ENCODE assay signal across 9 mouse cellular contexts in the genomic region with DNA sequence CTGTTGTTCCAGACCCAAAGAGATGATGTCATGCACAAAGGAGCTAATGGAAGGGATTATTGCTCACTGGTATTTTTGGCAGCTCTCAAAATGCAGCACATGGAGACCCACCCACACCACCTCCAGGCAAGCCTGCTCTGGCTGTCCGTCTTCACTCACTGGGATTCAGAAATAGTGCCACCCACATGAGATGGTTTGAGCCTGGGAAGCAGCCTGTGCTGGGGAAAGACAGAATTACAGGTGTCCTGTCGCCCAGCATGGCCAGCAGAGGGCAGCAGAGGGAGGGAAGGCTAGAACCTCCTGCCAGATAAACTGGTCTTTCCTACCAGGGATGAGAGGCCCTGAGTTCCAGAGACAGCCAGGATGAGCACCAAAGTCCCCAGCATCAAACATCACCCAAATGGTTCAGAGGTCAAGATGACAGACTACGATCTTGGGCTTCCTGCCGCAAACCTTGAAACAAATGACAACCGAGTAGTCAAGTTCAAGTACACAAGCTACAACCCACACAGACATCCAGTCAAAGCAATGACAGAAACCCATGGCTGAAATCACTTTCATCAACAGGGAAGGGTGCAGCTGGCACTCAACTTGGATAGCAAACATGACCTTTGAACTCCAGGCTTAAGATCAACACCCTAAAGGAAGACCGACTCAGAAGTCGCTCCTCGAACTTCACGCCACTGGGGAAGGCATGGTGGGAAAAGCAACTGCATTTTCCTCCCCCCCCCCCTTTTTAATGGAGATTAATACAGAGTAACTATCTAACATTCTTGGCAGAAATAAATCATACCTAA. TPM values are rescaled to one million over a fixed set of nuclear protein-coding genes. Genes with fewer than 3 reads are reported as not detected.
A peak's percentile ranks its signal among the peaks of the same experiment; 100 is the strongest.
DNase-seq lines count a peak whose midpoint lies in the region; ATAC-seq and TF ChIP-seq lines count a peak whose summit lies in the region.
"Had no signal": no experiment of that assay in that cellular context is flagged by ENCODE, and none has a peak within 500 bp of the region (broad histone marks: within the 10 kb centered on the region; RNA-seq: fewer than 3 reads in every experiment).

No protein-coding gene starts in this region.

- H3K4me1 ChIP-seq in ES-E14 (ENCODE audit: control insufficient read depth in 2 of 2, insufficient read depth in 2 of 2, low read length in 2 of 2, poor library complexity in 1 of 2), result peaks cover 0 to 8% of the 10 kb centered on the region in 2 experiments; a peak in 1 of 4 replicates
- H3K4me1 ChIP-seq in embryonic facial prominence, embryonic 11.5 days (ENCODE audit: control insufficient read depth, insufficient read depth, low read length), result no peaks in the 10 kb centered on the region
- no peaks in the 10 kb centered on the region; the same call in 1 of the 2 replicates for H3K4me1 ChIP-seq in heart, embryonic 10.5 days

- H3K36me3 ChIP-seq in ES-E14 (ENCODE audit: control insufficient read depth, insufficient read depth, low read length, poor library complexity, severe bottlenecking), result no peaks in the 10 kb centered on the region
- no peaks in the 10 kb centered on the region for H3K36me3 ChIP-seq in embryonic facial prominence, embryonic 11.5 days (replicated peaks; ENCODE audit: control insufficient read depth, insufficient read depth, low read depth, low read length)
- no peaks in the 10 kb centered on the region for H3K36me3 ChIP-seq in heart, embryonic 10.5 days

- in situ Hi-C loops in ES-E14 (cut with MboI; ENCODE audit: low sequenced_read_pairs in 2 of 2, unreplicated experiment in 2 of 2), result loop anchor here in 1 of 2 experiments (25.0 kb wide), 1 partner anchor 184 kb away; the partner anchor contains the start of genes Lipt1 and Tsga10

- 69% methylated on average over 9 of the region's 9 CpGs for WGBS in embryonic facial prominence, embryonic 11.5 days
- 67% methylated on average over 9 of the region's 9 CpGs for WGBS in heart, embryonic 10.5 days

- H3K4me3 ChIP-seq in ES-E14 (ENCODE audit: insufficient read depth in 1 of 2, low read depth in 1 of 2, low read length in 2 of 2, poor library complexity in 1 of 2, severe bottlenecking in 1 of 2), result no peak overlapping the region
- no peak overlapping the region for H3K4me3 ChIP-seq in embryonic facial prominence, embryonic 11.5 days (ENCODE audit: low read depth, low read length)
- H3K4me3 ChIP-seq in heart, embryonic 10.5 days, result no peak overlapping the region
- H3K4me3 ChIP-seq: myocyte had no signal

- H3K9me3 ChIP-seq in ES-E14 (ENCODE audit: control insufficient read depth, insufficient read depth, low read depth, low read length), result no peaks in the 10 kb centered on the region
- no peaks in the 10 kb centered on the region for H3K9me3 ChIP-seq in embryonic facial prominence, embryonic 11.5 days (replicated peaks; ENCODE audit: control insufficient read depth, low read length)
- no peaks in the 10 kb centered on the region for H3K9me3 ChIP-seq in heart, embryonic 10.5 days

- H3K27me3 ChIP-seq in embryonic facial prominence, embryonic 11.5 days (ENCODE audit: control insufficient read depth, insufficient read depth, low read length), result no peaks in the 10 kb centered on the region
- H3K27me3 ChIP-seq in heart, embryonic 10.5 days (ENCODE audit: insufficient read depth, poor library complexity, severe bottlenecking), result peaks cover 15% of the 10 kb centered on the region; the same call in 1 of the 2 replicates

- ATAC-seq in embryonic facial prominence, embryonic 11.5 days (replicated peaks; ENCODE audit: insufficient number of reproducible peaks, low FRiP score, low TSS enrichment, low read depth), result no peak

- H3K27ac ChIP-seq in ES-E14 (ENCODE audit: insufficient read depth, low read depth, low read length, poor library complexity, severe bottlenecking), result no peak overlapping the region
- no peak overlapping the region for H3K27ac ChIP-seq in embryonic facial prominence, embryonic 11.5 days (replicated peaks; ENCODE audit: low read depth, low read length)
- H3K27ac ChIP-seq in heart, embryonic 10.5 days, result no peak overlapping the region

- H3K4me2 ChIP-seq in embryonic facial prominence, embryonic 11.5 days (ENCODE audit: low read depth, low read length), result no peak overlapping the region

- H3K9ac ChIP-seq in ES-E14 (ENCODE audit: insufficient read depth, low read depth, low read length, poor library complexity, severe bottlenecking), result no peak overlapping the region
- no peak overlapping the region for H3K9ac ChIP-seq in embryonic facial prominence, embryonic 11.5 days (replicated peaks; ENCODE audit: low read length)

- DNase-seq in ES-E14 (ENCODE audit: low read depth, low spot score), result peak; percentile 64
- peak; percentile 93 for DNase-seq in adrenal gland, postnatal 25 days
- peak; percentile 81 for DNase-seq in embryonic facial prominence, embryonic 11.5 days (ENCODE audit: low spot score)
- DNase-seq in heart, embryonic 10.5 days (ENCODE audit: low spot score), result peak; percentile 90
- DNase-seq in layer of hippocampus, adult 9-10 months (ENCODE audit: low spot score), result peak; percentile 89
- peak; percentile 87 for DNase-seq in lung, postnatal 10 days
- peak; percentile 88 for DNase-seq in right cerebral cortex, postnatal 25 days
- DNase-seq in urinary bladder, postnatal 14 days (ENCODE audit: low spot score), result peak; percentile 88

TF ChIP-seq in ES-E14, 5 proteins besides CTCF, POLR2A, EP300 and RAD21:
- TF ChIP-seq ZC3H11A (IDR thresholded peaks at IDR 0.05; ENCODE audit: borderline replicate concordance, low read depth, low read length) (peak; percentile 40; the same call in 1 of the 2 replicates), MAFK (IDR thresholded peaks at IDR 0.05; ENCODE audit: insufficient read depth, low read depth, low read length) (no peak), CHD2 (IDR thresholded peaks at IDR 0.05; ENCODE audit: low read depth, low read length) (no peak), HCFC1 (IDR thresholded peaks at IDR 0.05; ENCODE audit: borderline replicate concordance, insufficient read depth, low read length) (no peak)

RNA-seq across cellular contexts. Expression of gene 2010300C02Rik, which starts 41.4 kb away (rescaled TPM):
- 0.58 and 0.67 TPM in 2 replicates for total RNA-seq in ES-E14 (2012; rRNA removed)
- total RNA-seq in adrenal gland, postnatal 25 days (2021), result 2.6 and 2.7 TPM in 2 replicates
- polyA plus RNA-seq in embryonic facial prominence, embryonic 11.5 days (2014; fragmentation: Nextera tagmentation; extraction: Ambion mirVana), result 0.65 and 0.95 TPM in 2 replicates
- 2.5 and 3.4 TPM in 2 replicates for polyA plus RNA-seq in heart, embryonic 10.5 days (2016; fragmentation: Nextera tagmentation; extraction: Ambion mirVana)
- polyA plus RNA-seq: myocyte had no signal
